Mouse (Mus musculus): ENCODE measurements around the gene Abat. TPM values are rescaled to one million over a fixed set of nuclear protein-coding genes. Genes with fewer than 3 reads are reported as not detected.

Gene Abat
- polyA plus RNA-seq, 1 experiment, result 0.56 TPM

DNA sequence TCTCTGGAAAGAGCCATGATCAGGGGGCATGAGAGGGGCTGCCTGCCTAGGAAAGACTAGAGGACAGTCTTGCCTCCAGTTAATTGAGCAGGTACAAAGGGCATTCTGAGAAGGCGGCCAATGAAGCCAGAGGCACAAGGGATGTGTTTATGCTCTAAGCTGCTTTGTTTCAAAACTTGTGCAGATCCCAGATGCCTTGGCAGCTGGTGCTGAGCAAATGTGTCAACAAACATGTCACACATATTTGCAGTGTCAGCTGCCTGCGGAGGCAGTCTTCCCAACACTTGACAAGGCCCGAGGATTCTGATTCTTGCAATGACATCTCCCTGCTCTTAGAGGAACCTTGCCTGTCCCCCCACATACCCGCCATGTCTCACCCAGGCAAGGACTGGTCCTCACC, 82.2 kb downstream of the Abat start:
- TF ChIP-seq GATA1 (IDR thresholded peaks at IDR 0.05; ENCODE audit: low read length), result no peak

DNA sequence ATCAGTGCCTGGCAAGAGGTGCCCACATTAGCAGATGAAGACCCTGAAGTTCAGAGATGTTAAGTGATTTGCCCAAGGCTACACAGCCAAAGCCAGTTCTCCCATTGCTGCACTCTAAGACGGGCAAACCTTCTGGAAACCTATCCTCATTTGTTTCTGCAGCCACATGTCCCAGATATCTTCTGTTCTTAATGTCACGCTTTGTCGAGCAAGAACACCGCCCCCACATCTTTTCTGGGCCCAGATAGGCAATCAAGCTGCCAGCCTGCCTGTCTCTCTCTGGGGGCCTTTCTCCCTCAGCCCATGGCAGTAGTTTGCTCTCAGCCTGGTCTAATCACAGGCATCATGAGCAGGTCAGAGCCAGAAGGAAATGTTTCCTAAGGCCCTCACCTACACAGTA, 83.1 kb downstream of the Abat start:
- no peak for TF ChIP-seq GATA1 (IDR thresholded peaks at IDR 0.05; ENCODE audit: low read length)

DNA sequence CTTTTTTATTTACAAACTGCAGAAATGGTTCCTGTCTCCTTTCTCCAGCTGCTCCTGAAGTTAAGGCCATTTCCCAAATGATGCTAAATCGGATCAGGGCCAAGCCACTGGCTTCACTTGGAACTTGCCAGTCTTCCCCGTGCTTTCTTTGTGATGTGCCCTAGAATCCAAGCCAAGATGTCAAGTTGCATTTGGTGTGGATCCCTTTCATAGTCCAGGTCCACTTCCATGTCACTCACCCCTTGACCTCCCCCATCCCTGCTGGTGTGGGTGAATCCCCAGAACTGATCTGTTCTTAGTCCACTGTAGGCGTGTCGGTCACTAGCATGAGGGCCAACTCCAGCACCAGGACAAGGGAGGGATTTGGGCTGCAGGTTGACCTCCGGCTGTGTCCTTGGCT, 84.3 kb downstream of the Abat start:
- TF ChIP-seq GATA1 (IDR thresholded peaks at IDR 0.05; ENCODE audit: low read length), result no peak

DNA sequence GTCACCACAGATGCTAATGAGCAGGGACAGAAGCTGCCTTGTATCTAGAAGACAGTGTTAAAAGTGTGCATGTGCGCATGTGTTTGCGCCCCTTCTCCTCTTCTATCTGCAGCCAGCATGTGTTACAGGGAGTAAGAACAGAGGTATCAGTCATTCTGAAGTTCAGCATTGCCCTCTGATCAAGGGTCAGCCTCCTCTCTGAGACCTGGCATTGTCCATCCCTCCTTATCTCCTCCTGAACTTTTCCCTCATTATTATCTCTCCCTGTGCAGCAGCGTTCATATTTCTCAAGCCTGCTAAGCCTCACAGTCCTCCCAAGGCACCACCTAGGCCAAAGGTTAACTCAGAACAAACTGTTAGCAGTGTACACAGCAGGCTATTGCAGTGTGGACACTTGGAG, 90.6 kb downstream of the Abat start:
- no peak for TF ChIP-seq GATA1 (IDR thresholded peaks at IDR 0.05; ENCODE audit: low read length)

DNA sequence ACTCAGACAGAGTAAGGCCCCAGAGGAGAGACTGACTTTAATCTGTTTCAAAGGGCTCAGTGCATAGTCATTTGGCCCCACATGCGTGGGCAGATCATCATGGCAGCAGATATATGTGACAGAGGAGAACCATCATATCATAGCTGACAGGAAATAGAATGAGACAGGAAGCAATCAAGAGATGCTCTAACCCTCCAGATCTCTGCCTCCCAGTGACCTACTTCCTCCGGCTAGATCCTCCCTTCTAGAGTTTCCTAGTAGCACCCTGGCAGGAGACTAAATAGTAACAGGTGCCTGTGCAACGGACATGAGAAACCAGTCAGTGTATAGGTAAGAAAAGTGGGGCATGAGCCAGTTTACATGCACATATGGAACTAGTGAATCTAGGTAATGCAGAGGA, 97.2 kb downstream of the Abat start:
- TF ChIP-seq GATA1 (IDR thresholded peaks at IDR 0.05; ENCODE audit: low read length), result no peak

DNA sequence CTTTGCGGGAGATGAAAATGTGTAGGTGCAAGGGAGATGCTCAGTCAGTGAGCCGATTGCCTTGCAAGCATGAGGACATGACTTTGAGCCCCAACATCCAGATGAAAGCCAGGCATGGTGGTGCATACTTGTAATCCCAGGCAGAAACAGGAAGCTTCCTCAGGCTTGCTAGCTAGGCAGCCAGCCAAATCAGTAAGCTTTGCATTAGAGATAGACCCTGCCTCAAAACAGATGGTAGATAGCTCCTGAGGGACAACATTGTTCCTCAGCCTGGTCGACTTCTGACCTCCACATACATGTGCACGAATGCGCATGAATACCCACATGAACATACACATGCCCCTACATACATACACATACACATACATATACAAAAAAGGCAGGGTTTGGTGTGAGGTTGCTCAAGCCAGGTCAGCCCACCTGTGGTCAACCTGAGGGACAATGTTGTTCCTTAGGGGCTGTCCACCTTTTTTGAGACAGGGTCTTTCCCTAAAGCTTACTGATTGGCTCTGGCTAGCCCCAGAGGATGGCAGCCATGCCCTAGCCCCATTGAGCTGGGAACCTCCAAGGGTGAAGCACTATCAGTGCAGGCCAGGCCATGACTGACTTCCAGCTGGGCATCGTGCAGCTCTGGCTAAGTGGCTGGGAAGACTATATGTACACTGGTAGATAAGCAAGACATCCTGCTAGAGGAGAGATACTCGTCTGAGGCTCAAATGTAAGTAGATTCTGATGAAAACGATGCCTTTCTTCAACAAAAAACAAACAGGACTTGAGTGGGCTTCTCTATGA, 99.2 kb downstream of the Abat start:
- TF ChIP-seq GATA1 (IDR thresholded peaks at IDR 0.05; ENCODE audit: low read length), result no peak

DNA sequence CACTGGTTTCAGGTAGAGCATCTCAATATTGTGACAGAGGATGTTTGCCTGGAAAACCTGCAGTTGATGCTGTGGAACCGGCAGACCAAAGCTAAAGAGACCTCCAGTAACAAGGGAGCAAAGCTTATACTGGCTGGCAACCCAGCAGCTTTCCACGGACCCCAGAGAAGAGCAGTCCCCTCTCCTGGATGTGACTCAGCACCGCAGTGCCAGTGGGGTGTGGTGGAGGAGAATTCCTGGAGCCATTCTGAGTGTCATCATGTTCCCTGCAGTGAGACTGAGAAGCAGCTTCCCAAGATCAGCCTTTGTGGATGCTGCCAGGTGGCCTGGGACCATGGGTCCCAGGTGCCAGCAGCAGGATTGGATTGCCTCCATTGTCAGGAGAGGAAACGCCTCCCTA, 99.8 kb downstream of the Abat start:
- TF ChIP-seq GATA1 (IDR thresholded peaks at IDR 0.05; ENCODE audit: low read length), result no peak

DNA sequence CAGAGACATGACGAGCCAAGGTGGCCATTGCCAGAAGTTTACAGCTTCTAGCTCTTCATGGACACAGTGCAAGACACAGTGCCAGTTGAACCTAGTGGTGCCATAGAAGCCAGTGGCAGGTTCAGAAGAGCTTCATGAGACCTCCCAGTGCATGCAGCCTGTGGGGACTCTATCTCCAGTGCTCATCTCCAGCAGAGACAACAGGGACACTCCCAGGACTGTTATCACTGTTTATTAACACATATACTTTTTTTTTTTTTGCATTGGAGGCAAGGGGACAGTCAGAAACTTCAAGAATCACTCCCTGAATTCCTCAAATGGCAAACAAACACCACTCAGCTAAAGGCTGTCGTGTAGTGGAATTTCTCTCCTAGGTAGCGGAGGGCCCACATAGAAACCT, 100.2 kb downstream of the Abat start:
- no peak for TF ChIP-seq GATA1 (IDR thresholded peaks at IDR 0.05; ENCODE audit: low read length)

DNA sequence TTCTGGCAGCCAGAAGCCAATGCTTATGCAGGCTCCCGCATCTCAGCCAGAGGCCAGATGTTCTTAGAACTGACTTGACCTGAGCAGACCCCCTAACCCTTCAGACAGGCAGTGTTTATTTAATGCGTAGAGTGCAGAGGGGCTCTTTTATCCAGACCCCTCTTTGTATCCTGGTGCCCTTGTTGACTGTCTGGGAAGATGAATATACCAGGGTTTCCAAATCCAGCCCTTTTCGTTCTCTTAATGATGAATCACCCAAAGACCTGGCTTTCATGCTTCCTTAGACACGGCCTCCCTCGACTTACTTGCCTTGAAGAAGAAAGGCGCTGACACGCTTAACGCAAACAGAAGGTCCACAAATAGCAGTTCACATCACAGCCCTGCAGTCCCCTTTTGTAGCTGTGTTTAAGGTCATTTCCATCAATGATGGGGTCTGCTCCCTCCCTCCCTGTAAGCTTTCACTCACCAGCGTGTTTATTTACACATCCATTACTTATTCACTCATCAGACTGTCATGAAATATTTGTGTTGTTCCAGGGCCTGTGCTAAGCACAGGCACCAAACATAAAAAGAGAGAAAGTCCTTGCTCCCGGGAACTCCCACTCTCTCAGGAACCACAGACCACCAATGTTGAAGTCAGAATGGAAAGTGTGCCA, 106.6 kb downstream of the Abat start:
- no peak for TF ChIP-seq GATA1 (IDR thresholded peaks at IDR 0.05; ENCODE audit: low read length)

DNA sequence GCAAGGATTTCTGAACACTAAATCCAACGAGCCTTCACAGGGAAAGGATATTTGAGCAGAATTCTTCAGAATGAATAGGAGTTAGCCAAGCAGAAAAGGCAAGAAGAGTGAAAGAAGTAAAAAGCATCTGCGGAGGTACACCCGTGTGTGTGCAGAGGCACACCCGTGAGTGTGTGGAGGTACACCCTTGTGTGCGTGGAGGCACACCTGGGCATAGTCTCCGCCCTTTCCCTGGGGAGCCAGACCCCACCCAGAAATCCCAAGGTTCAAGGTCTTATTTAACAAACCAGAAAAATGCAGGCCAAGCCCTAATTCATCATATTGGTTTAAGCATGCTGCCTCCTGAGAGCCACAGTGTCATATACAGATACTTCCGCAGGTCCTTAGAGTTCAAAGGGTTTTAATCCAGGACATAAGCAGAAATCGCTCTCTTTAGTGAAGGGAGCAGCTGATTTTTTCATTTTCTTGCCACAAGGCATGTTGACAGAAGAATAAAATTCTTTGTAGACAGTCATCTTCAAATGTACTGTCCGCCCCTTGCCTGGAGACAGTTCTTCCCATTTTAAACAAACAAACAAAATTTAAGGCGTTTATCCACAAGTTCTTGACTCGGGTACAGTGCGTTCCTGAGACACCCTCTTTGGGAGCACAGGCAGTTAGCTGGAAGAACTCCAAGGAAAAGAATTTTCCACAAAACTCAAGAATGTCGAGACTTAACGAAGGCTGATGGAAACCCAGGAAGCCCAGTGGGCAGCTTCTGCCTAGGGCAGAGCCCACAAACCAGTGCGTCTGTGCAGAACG, 107.3 kb downstream of the Abat start:
- TF ChIP-seq GATA1 (IDR thresholded peaks at IDR 0.05; ENCODE audit: low read length), result no peak

DNA sequence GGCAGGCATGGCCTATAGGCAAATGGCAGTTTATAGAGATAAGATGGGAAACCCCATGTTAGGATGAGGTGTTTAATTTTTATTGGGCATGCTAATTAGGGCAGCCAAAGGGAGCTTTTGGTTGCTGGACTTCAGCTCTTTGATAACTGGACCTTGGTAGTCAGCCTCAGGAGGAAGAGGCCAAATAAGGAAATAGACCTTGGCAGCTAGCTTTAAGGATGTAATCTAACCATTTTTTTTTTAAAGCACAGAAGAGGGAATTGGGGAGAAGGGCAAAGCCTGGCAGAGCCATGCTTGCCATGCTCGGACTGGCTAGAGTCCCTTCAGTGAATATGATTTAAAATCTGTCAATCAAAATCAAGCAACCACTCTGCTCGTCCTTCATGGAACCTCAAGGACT, 117.2 kb downstream of the Abat start:
- no peak for TF ChIP-seq GATA1 (IDR thresholded peaks at IDR 0.05; ENCODE audit: low read length)

DNA sequence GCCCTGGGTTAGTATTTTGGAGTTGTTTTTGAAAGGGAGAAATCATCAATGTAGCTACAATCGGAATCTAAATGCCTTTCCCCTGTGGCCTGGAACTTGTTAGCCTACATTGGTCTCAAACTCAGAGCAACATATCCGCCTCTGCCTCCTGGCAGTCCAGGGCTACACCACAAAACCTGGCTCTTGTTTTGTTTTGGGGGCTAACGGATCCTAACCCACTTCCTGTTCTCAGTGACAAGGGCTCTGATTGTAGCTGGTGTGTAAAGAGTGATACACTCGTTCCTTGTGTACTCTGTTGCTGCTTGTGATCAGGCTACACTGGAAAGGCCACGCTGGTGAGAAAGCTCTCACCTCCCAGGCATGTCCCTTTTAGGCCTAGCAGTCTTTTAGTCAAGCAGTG, 118.2 kb downstream of the Abat start:
- TF ChIP-seq GATA1 (IDR thresholded peaks at IDR 0.05; ENCODE audit: low read length), result no peak

DNA sequence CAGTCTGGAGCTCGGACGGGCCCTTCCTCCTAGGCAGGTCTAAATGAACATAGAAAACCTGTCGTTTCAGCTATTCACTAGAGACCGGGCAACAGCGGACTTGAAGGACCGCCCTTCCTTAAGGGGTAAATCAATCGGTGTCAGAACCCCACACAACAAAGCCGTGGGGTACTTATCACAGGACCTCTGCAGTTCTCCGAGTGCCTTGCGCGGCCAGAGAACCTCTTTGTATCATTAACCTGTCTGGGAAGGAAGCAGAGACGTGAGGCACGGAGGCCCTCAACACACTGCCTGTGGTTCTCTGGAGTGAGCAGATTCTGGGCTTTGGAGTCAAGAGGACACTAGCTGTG, 123.6 kb downstream of the Abat start:
- TF ChIP-seq GATA1 (IDR thresholded peaks at IDR 0.05; ENCODE audit: low read length), result no peak

DNA sequence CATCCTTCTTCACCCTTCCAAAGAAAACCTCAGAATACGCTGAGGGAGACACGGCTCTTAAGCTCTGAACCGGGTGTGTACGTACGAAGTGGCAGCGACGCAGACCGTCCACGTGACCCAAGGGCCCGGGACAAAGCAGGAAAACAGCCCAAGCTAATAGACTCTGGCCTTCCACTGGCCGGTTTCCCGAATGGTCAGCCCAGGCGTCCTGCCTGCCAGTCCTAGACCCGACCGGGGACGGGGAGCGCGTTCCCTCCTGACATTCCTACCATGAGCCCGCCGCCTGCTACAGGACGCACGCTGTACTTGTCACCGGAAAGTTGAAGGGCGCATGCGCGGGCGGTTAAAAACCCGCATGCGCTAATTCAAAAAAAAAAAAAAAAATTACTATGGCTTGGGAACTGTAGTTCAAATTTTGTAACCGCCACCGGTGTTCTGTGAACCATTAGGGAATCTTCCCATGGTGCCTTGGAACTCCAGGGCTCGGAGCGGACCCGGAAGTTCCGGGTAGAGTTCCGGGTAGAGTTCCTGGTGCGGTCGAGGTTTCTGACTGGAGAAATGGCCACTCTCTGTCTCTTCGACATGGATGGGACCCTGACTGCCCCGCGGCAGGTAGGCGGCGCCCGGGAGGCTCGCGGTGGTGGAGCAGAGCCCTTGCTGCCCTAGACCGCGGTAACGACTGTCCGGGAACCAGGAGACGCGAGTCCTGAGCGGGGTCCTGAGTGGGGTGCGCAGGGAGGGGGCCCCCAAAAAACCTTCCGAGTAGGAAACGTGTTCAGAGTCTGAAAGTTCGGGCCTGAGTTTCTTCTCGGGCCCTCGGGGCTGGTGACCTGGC, 124.2 kb downstream of the Abat start, which contains the start of the genes Pmm2 and Tmem186:
Gene Pmm2 (plus strand): TSS at position 458 of the 835 bp plus-strand sequence.
Gene Tmem186 (minus strand): TSS at position 496 of the 835 bp plus-strand sequence.
- no peak for TF ChIP-seq GATA1 (IDR thresholded peaks at IDR 0.05; ENCODE audit: low read length)

DNA sequence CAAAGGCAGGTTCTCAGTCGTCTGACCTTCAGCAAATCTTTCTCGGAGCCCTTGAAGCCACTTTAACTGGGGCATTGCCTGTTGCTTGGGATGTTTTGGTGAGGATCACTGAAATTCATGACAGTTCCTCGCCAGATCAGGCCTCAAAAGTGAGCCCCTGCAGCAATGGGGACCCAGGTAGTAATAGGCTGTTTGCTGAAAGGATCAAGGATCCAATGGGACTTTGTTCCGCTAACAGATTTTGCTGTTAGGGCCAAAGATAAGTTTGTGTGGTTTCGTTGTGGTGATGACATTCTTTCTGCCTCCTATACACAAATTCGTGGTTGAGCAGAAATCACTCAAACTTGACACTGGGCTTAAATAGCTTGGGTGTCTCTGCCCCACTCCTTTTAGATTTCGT, 124.9 kb downstream of the Abat start:
- no peak for TF ChIP-seq GATA1 (IDR thresholded peaks at IDR 0.05; ENCODE audit: low read length)
